Mouse (Mus musculus): ENCODE measurements around the gene Stam. TPM values are rescaled to one million over a fixed set of nuclear protein-coding genes. Genes with fewer than 3 reads are reported as not detected.

Gene Stam
- 71.0 and 73.4 TPM in 2 replicates for polyA plus RNA-seq (2014; fragmentation: Nextera tagmentation; extraction: Ambion mirVana)

GRCm38 (mm10) chr2:14073362-14074220 is at the start of gene Stam:
Gene Stam (plus strand): TSS chr2:14074098.
- Histone ChIP-seq H3K27me3 (replicated peaks; ENCODE audit: control insufficient read depth, insufficient read depth, low read length) (no peaks in the 10 kb centered on the region), H3K27ac (replicated peaks; ENCODE audit: low read depth, low read length) (peak within 1 kb of the TSS; percentile 92), H3K9me3 (ENCODE audit: control insufficient read depth, low read length) (no peaks in the 10 kb centered on the region), H3K9ac (ENCODE audit: low read depth, low read length) (peak within 1 kb of the TSS; percentile 92), H3K4me2 (ENCODE audit: low read depth, low read length) (peak within 1 kb of the TSS; percentile 60), H3K36me3 (ENCODE audit: control insufficient read depth, insufficient read depth, low read length) (no peaks in the 10 kb centered on the region), H3K4me1 (ENCODE audit: control insufficient read depth, insufficient read depth, low read length) (peaks cover 17% of the 10 kb centered on the region), H3K4me3 (ENCODE audit: low read depth, low read length) (peak within 1 kb of the TSS; percentile 76)
- ATAC-seq (ENCODE audit: low read depth) (peak; percentile 96), DNase-seq (ENCODE audit: low spot score) (peak; percentile 94)
- WGBS = 0% methylated on average over 28 of the region's 50 CpGs

GRCm38 (mm10) chr2:14041249-14041648 is 32.6 kb upstream of the Stam start:
- H3K9ac ChIP-seq (ENCODE audit: low read depth, low read length) = no peak overlapping the region
- H3K36me3 ChIP-seq (ENCODE audit: control insufficient read depth, insufficient read depth, low read length) = no peaks in the 10 kb centered on the region
- no peaks in the 10 kb centered on the region for H3K9me3 ChIP-seq (ENCODE audit: control insufficient read depth, low read length)
- no peaks in the 10 kb centered on the region for H3K4me1 ChIP-seq (ENCODE audit: control insufficient read depth, insufficient read depth, low read length)
- 94% methylated on average over 2 of the region's 2 CpGs for WGBS
- DNase-seq (ENCODE audit: low spot score) = no peak
- no peak overlapping the region for H3K4me3 ChIP-seq (ENCODE audit: low read depth, low read length)
- no peak overlapping the region for H3K27ac ChIP-seq (replicated peaks; ENCODE audit: low read depth, low read length)
- ATAC-seq (ENCODE audit: low read depth) = no peak
- no peaks in the 10 kb centered on the region for H3K27me3 ChIP-seq (replicated peaks; ENCODE audit: control insufficient read depth, insufficient read depth, low read length)
- no peak overlapping the region for H3K4me2 ChIP-seq (ENCODE audit: low read depth, low read length)

GRCm38 (mm10) chr2:14043011-14043410 is 30.9 kb upstream of the Stam start:
- no peak overlapping the region for H3K4me2 ChIP-seq (ENCODE audit: low read depth, low read length)
- H3K27ac ChIP-seq (replicated peaks; ENCODE audit: low read depth, low read length) = no peak overlapping the region
- H3K9me3 ChIP-seq (ENCODE audit: control insufficient read depth, low read length) = no peaks in the 10 kb centered on the region
- no peak for DNase-seq (ENCODE audit: low spot score)
- ATAC-seq (ENCODE audit: low read depth) = no peak
- no peak overlapping the region for H3K9ac ChIP-seq (ENCODE audit: low read depth, low read length)
- H3K4me3 ChIP-seq (ENCODE audit: low read depth, low read length) = no peak overlapping the region
- WGBS = 85% methylated on average over 3 of the region's 3 CpGs
- H3K4me1 ChIP-seq (ENCODE audit: control insufficient read depth, insufficient read depth, low read length) = no peaks in the 10 kb centered on the region
- H3K36me3 ChIP-seq (ENCODE audit: control insufficient read depth, insufficient read depth, low read length) = no peaks in the 10 kb centered on the region
- no peaks in the 10 kb centered on the region for H3K27me3 ChIP-seq (replicated peaks; ENCODE audit: control insufficient read depth, insufficient read depth, low read length)

GRCm38 (mm10) chr2:14043577-14044170 is 30.2 kb upstream of the Stam start:
- DNase-seq (ENCODE audit: low spot score) (no peak), ATAC-seq (ENCODE audit: low read depth) (no peak)
- Histone ChIP-seq H3K36me3 (ENCODE audit: control insufficient read depth, insufficient read depth, low read length) (no peaks in the 10 kb centered on the region), H3K4me1 (ENCODE audit: control insufficient read depth, insufficient read depth, low read length) (no peaks in the 10 kb centered on the region), H3K9ac (ENCODE audit: low read depth, low read length) (no peak overlapping the region), H3K27me3 (replicated peaks; ENCODE audit: control insufficient read depth, insufficient read depth, low read length) (no peaks in the 10 kb centered on the region), H3K4me3 (ENCODE audit: low read depth, low read length) (no peak overlapping the region), H3K27ac (replicated peaks; ENCODE audit: low read depth, low read length) (no peak overlapping the region), H3K4me2 (ENCODE audit: low read depth, low read length) (no peak overlapping the region), H3K9me3 (ENCODE audit: control insufficient read depth, low read length) (no peaks in the 10 kb centered on the region)
- 37% methylated on average over 9 of the region's 9 CpGs for WGBS

GRCm38 (mm10) chr2:14048381-14048780 is 25.5 kb upstream of the Stam start:
- H3K27ac ChIP-seq (replicated peaks; ENCODE audit: low read depth, low read length) = no peak overlapping the region
- DNase-seq (ENCODE audit: low spot score) (peak; percentile 84), ATAC-seq (ENCODE audit: low read depth) (peak; percentile 82)
- H3K4me3 ChIP-seq (ENCODE audit: low read depth, low read length) = no peak overlapping the region
- no peak overlapping the region for H3K4me2 ChIP-seq (ENCODE audit: low read depth, low read length)
- H3K36me3 ChIP-seq (ENCODE audit: control insufficient read depth, insufficient read depth, low read length) = no peaks in the 10 kb centered on the region
- H3K9ac ChIP-seq (ENCODE audit: low read depth, low read length) = no peak overlapping the region
- no peaks in the 10 kb centered on the region for H3K4me1 ChIP-seq (ENCODE audit: control insufficient read depth, insufficient read depth, low read length)
- no peaks in the 10 kb centered on the region for H3K9me3 ChIP-seq (ENCODE audit: control insufficient read depth, low read length)
- H3K27me3 ChIP-seq (replicated peaks; ENCODE audit: control insufficient read depth, insufficient read depth, low read length) = no peaks in the 10 kb centered on the region

GRCm38 (mm10) chr2:14048808-14049207 is 25.1 kb upstream of the Stam start:
- Histone ChIP-seq H3K27ac (replicated peaks; ENCODE audit: low read depth, low read length) (no peak overlapping the region), H3K36me3 (ENCODE audit: control insufficient read depth, insufficient read depth, low read length) (no peaks in the 10 kb centered on the region), H3K9ac (ENCODE audit: low read depth, low read length) (no peak overlapping the region), H3K4me3 (ENCODE audit: low read depth, low read length) (no peak overlapping the region), H3K27me3 (replicated peaks; ENCODE audit: control insufficient read depth, insufficient read depth, low read length) (no peaks in the 10 kb centered on the region), H3K4me1 (ENCODE audit: control insufficient read depth, insufficient read depth, low read length) (no peaks in the 10 kb centered on the region), H3K4me2 (ENCODE audit: low read depth, low read length) (no peak overlapping the region), H3K9me3 (ENCODE audit: control insufficient read depth, low read length) (no peaks in the 10 kb centered on the region)
- no peak for DNase-seq (ENCODE audit: low spot score)
- WGBS = 61% methylated on average over 5 of the region's 5 CpGs
- no peak for ATAC-seq (ENCODE audit: low read depth)

- no peak overlapping the region for H3K27ac ChIP-seq (replicated peaks; ENCODE audit: low read depth, low read length)
- no peaks in the 10 kb centered on the region for H3K4me1 ChIP-seq (ENCODE audit: control insufficient read depth, insufficient read depth, low read length)
- DNase-seq (ENCODE audit: low spot score) (no peak), ATAC-seq (ENCODE audit: low read depth) (no peak)
- no peak overlapping the region for H3K9ac ChIP-seq (ENCODE audit: low read depth, low read length)
- H3K4me2 ChIP-seq (ENCODE audit: low read depth, low read length) = no peak overlapping the region
- no peaks in the 10 kb centered on the region for H3K9me3 ChIP-seq (ENCODE audit: control insufficient read depth, low read length)
- 58% methylated on average over 3 of the region's 3 CpGs for WGBS
- H3K4me3 ChIP-seq (ENCODE audit: low read depth, low read length) = no peak overlapping the region
- no peaks in the 10 kb centered on the region for H3K27me3 ChIP-seq (replicated peaks; ENCODE audit: control insufficient read depth, insufficient read depth, low read length)
- H3K36me3 ChIP-seq (ENCODE audit: control insufficient read depth, insufficient read depth, low read length) = no peaks in the 10 kb centered on the region
These were observed 20.3 kb upstream of the Stam start for GRCm38 (mm10) chr2:14053618-14054017.

- H3K27ac ChIP-seq (replicated peaks; ENCODE audit: low read depth, low read length) = no peak overlapping the region
- H3K27me3 ChIP-seq (replicated peaks; ENCODE audit: control insufficient read depth, insufficient read depth, low read length) = no peaks in the 10 kb centered on the region
- H3K36me3 ChIP-seq (ENCODE audit: control insufficient read depth, insufficient read depth, low read length) = no peaks in the 10 kb centered on the region
- no peaks in the 10 kb centered on the region for H3K9me3 ChIP-seq (ENCODE audit: control insufficient read depth, low read length)
- WGBS = 62% methylated on average over 3 of the region's 3 CpGs
- ATAC-seq (ENCODE audit: low read depth) (no peak), DNase-seq (ENCODE audit: low spot score) (no peak)
- no peaks in the 10 kb centered on the region for H3K4me1 ChIP-seq (ENCODE audit: control insufficient read depth, insufficient read depth, low read length)
- peak overlapping the region; percentile 79 for H3K4me3 ChIP-seq (ENCODE audit: low read depth, low read length)
- H3K4me2 ChIP-seq (ENCODE audit: low read depth, low read length) = no peak overlapping the region; the same call in 1 of the 2 replicates
- H3K9ac ChIP-seq (ENCODE audit: low read depth, low read length) = no peak overlapping the region
These were observed 19.7 kb upstream of the Stam start for GRCm38 (mm10) chr2:14054163-14054562.

Data from embryonic facial prominence, embryonic 14.5 days (tissue).